Mouse (Mus musculus) olfactory bulb, adult 2 months (tissue): ENCODE measurements around the gene Sema7a.

Experiments
- CTCF ChIP-seq: fragments of 200-500 bp; IDR thresholded peaks from 2 replicates; pipeline ENCODE4 v1.5.1; 2012; ENCODE audit warnings: low read depth, mild to moderate bottlenecking, low read length, moderate library complexity; ENCODE audit not compliant: insufficient read depth
- POLR2A ChIP-seq: fragments of 200-500 bp; IDR thresholded peaks from 2 replicates; pipeline ENCODE4 v1.6.1; 2012; ENCODE audit warnings: mild to moderate bottlenecking, low read depth, low read length, moderate library complexity; ENCODE audit not compliant: insufficient read depth

DNA sequence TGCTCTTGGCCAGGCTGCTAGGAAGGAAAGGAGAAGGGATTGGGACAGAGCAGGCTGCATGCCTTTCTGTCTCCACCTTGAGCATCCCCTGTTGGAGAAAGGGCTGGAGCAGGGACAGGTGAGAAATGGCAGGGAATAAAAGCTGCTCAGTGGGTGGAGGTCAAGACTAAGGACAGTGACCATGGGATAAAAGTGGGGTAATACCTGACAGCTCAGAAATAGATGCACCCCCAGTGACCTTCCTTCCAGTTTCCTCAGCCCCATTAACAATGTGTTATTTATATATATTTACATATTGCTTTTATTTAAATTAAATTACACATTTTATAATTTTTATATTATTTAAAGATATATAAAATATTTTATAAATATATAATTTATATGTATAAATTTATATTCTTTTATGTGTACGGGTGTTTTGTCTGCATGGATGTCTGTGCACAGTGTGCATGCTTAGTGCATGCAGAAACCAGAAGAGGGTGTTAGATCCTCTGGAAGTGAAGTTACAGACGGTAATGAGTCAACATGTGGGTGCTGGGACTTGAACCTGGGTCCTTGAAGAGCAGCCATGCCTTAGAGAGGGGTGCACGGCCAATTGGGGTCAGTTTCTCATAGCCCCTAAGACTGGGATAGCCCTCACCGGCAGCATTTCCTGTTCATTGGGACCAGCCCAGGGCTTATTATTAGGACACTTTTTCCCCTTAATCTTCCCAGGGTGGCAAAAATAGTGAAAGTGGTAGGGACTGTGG, 23.5 kb downstream of the Sema7a start:
- no peak for TF ChIP-seq CTCF
- TF ChIP-seq POLR2A, result no peak
